Mouse (Mus musculus) ES-Bruce4 (cell line): ENCODE measurements around the gene Aldh3a2. TPM values are rescaled to one million over a fixed set of nuclear protein-coding genes. Genes with fewer than 3 reads are reported as not detected.

Experiments
- H3K27ac ChIP-seq: 2 replicates; pipeline ENCODE4 v1.5.1; 2012; ENCODE audit warnings: low read length, inconsistent platforms; ENCODE audit not compliant: insufficient read depth
- H3K27me3 ChIP-seq: 2 replicates; pipeline ENCODE4 v1.6.1; 2012; ENCODE audit warnings: mild to moderate bottlenecking, low read length, inconsistent platforms; ENCODE audit not compliant: control insufficient read depth, poor library complexity, insufficient read depth, severe bottlenecking
- H3K36me3 ChIP-seq: 2 replicates; pipeline ENCODE4 v1.6.1; 2012; ENCODE audit warnings: inconsistent platforms, mild to moderate bottlenecking, low read length, moderate library complexity; ENCODE audit not compliant: control insufficient read depth, poor library complexity, insufficient read depth, severe bottlenecking
- H3K4me1 ChIP-seq: one replicate; pipeline ENCODE4 v1.8.1; 2011; ENCODE audit warnings: low read length; ENCODE audit not compliant: control insufficient read depth, insufficient read depth
- H3K4me3 ChIP-seq: 2 replicates; pipeline ENCODE4 v1.5.1; 2011; ENCODE audit warnings: low read depth, mild to moderate bottlenecking, low read length
- H3K9ac ChIP-seq: 2 replicates; pipeline ENCODE4 v1.6.1; 2012; ENCODE audit warnings: low read depth, mild to moderate bottlenecking, inconsistent platforms; ENCODE audit not compliant: poor library complexity, severe bottlenecking
- H3K9me3 ChIP-seq: replicated peaks from 2 replicates; pipeline ENCODE4 v1.6.1; 2012; ENCODE audit warnings: mild to moderate bottlenecking, low read length, inconsistent platforms; ENCODE audit not compliant: control insufficient read depth, poor library complexity, insufficient read depth, severe bottlenecking
- CTCF ChIP-seq: IDR thresholded peaks from one replicate; pipeline ENCODE4 v1.8.1; 2011; ENCODE audit warnings: low read depth, low read length
- EP300 ChIP-seq: IDR thresholded peaks from 2 replicates; pipeline ENCODE4 v1.6.1; 2011; ENCODE audit warnings: low read depth, low read length; ENCODE audit not compliant: insufficient read depth
- POLR2A ChIP-seq: IDR thresholded peaks from one replicate; pipeline ENCODE4 v1.8.1; 2011; ENCODE audit warnings: low read length; ENCODE audit not compliant: insufficient read depth
- polyA plus RNA-seq: library from polyadenylated mRNA; stranded (reverse); fragments of >200 nt; gene quantifications from 2 replicates; pipeline ENCODE4 v1.2.4, GENCODE M21; 2011; ENCODE audit warnings: low read depth; ENCODE audit not compliant: missing spikeins, insufficient read depth, insufficient read length

The Aldh3a2 gene
- polyA plus RNA-seq, 1 experiment: 21.3 TPM

GRCm38 (mm10) chr11:61224907-61225306 is 42.4 kb downstream of the Aldh3a2 start:
- Histone ChIP-seq H3K4me3 (no peak overlapping the region), H3K36me3 (no peaks in the 10 kb centered on the region), H3K27me3 (no peaks in the 10 kb centered on the region), H3K27ac (no peak overlapping the region), H3K4me1 (no peaks in the 10 kb centered on the region), H3K9ac (no peak overlapping the region), H3K9me3 (no peaks in the 10 kb centered on the region)
- TF ChIP-seq EP300 (no peak), POLR2A (no peak)

DNA sequence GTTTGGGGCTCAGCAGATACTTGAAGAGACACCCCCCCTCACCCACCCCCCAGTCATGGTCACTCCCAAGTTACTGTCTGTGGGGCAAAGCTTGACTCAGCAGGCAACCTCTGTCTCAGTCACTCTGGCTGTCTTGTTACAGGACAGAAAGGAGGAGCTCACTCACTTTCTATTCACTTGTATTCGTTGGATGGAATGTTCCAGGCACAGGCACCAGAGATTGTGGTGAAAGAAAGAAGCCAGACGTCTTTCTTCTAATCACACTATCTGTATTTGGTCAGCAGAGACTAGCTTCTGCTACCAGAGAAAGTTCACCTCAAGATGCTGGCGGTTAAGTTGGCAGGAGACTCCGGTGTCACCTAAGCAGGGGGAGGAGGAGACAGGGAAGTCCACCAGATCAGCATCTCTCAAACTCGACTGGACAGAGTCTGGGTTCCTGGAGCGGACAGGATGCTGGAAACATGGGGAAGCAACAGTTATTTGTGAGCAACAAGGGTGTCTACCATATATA is 43.0 kb downstream of the Aldh3a2 start:
- H3K9me3 ChIP-seq: no peaks in the 10 kb centered on the region
- no peaks in the 10 kb centered on the region for H3K27me3 ChIP-seq

GRCm38 (mm10) chr11:61222971-61223745 is 44.1 kb downstream of the Aldh3a2 start:
- no peak overlapping the region for H3K9ac ChIP-seq
- no peaks in the 10 kb centered on the region for H3K9me3 ChIP-seq
- H3K27me3 ChIP-seq: no peaks in the 10 kb centered on the region
- no peak overlapping the region for H3K27ac ChIP-seq
- H3K4me3 ChIP-seq: no peak overlapping the region
- H3K36me3 ChIP-seq: no peaks in the 10 kb centered on the region
- no peaks in the 10 kb centered on the region for H3K4me1 ChIP-seq
- TF ChIP-seq EP300 (no peak), POLR2A (no peak), CTCF (no peak)

More for the DNA sequence above, 43.0 kb downstream of the Aldh3a2 start:
- Histone ChIP-seq H3K4me1 (no peaks in the 10 kb centered on the region), H3K4me3 (no peak overlapping the region), H3K27ac (no peak overlapping the region), H3K36me3 (no peaks in the 10 kb centered on the region), H3K9ac (no peak overlapping the region)
- TF ChIP-seq POLR2A (no peak), CTCF (no peak), EP300 (no peak)

DNA sequence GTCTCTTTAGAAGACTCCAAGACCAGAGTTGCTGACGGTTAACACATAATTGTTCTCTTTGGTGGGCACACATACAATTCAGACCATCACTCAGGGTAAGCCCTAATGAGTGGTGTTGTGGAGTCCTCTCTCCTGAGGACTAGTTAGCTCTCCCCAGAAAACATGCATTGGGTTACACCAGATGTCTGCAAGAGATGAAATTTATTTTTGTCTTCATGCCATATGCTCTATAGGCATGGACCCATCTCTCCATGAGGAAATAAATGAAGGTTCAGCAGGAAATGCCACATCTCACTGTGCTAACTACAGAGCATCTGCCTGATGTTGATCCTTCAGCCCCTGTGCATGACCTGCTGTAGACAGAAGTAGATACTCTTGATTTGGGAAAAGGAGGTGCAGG is 45.3 kb downstream of the Aldh3a2 start:
- Histone ChIP-seq H3K27ac (no peak overlapping the region), H3K36me3 (no peaks in the 10 kb centered on the region), H3K9me3 (no peaks in the 10 kb centered on the region), H3K9ac (no peak overlapping the region), H3K27me3 (no peaks in the 10 kb centered on the region), H3K4me3 (no peak overlapping the region), H3K4me1 (no peaks in the 10 kb centered on the region)
- TF ChIP-seq EP300: no peak
- no peak for TF ChIP-seq POLR2A
- TF ChIP-seq CTCF: no peak

- TF ChIP-seq POLR2A (no peak), CTCF (peak; percentile 17)
These were observed 46.9 kb downstream of the Aldh3a2 start for GRCm38 (mm10) chr11:61220156-61220881.

GRCm38 (mm10) chr11:61215936-61216335 is 51.3 kb downstream of the Aldh3a2 start:
- H3K4me3 ChIP-seq: no peak overlapping the region
- TF ChIP-seq POLR2A: no peak
- no peak for TF ChIP-seq CTCF
- TF ChIP-seq EP300: no peak
- H3K9ac ChIP-seq: no peak overlapping the region
- no peak overlapping the region for H3K27ac ChIP-seq
- H3K4me1 ChIP-seq: peaks cover 1% of the 10 kb centered on the region
- no peaks in the 10 kb centered on the region for H3K9me3 ChIP-seq
- no peaks in the 10 kb centered on the region for H3K27me3 ChIP-seq
- no peaks in the 10 kb centered on the region for H3K36me3 ChIP-seq

More at GRCm38 (mm10) chr11:61220156-61220881, 46.9 kb downstream of the Aldh3a2 start:
- Histone ChIP-seq H3K4me1 (no peaks in the 10 kb centered on the region), H3K4me3 (no peak overlapping the region), H3K27me3 (no peaks in the 10 kb centered on the region), H3K27ac (no peak overlapping the region), H3K9ac (no peak overlapping the region), H3K36me3 (no peaks in the 10 kb centered on the region), H3K9me3 (no peaks in the 10 kb centered on the region)
